Comparison of ENCODE assay signal across 25 mouse cellular contexts in the genomic region with DNA sequence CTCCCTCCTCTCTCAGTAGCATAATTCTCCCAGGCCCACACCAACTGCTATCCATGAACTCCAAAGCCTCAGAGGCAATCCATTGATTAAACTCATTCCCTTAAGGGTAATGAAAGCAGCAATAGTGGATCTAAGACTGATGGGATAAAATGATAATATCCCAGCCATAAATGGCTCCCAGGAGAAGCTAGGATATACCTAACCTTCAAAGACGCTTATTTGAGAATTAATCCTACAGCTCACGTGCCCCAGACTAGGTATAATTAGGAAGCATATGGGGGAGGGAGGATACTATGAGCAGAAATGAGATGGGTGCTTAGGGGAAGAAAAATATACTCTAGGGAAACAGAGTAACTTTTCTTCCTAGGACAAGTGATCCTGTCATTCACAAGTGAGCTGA.
"Had no signal": no experiment of that assay in that cellular context is flagged by ENCODE, and none has a peak within 500 bp of the region (broad histone marks: within the 10 kb centered on the region; RNA-seq: fewer than 3 reads in every experiment).

No protein-coding gene starts in this region.

- H3K9me3 ChIP-seq: heart, embryonic 13.5 days; heart, embryonic 15.5 days; hindbrain, embryonic 13.5 days; hindbrain, embryonic 15.5 days; kidney, embryonic 15.5 days; limb, embryonic 10.5 days; limb, embryonic 12.5 days; liver, embryonic 12.5 days had no signal

- H3K27me3 ChIP-seq: heart, embryonic 13.5 days; heart, embryonic 15.5 days; hindbrain, embryonic 13.5 days; hindbrain, embryonic 15.5 days; kidney, embryonic 15.5 days; limb, embryonic 12.5 days; liver, embryonic 12.5 days had no signal

- DNase-seq: forebrain, postnatal 0 days; gastrocnemius, postnatal 14 days; gastrocnemius, postnatal 36 days; heart, adult 11 months; heart, adult 2 months; heart, postnatal 14 days; heart, postnatal 36 days; kidney, adult 11 months; kidney, adult 2 months; kidney, adult 9 months; kidney, postnatal 14 days; kidney, postnatal 36 days; layer of hippocampus, adult 9-11 months had no signal

- H3K27ac ChIP-seq: heart, adult 2 months; heart, embryonic 13.5 days; heart, embryonic 15.5 days; hindbrain, embryonic 13.5 days; hindbrain, embryonic 15.5 days; kidney, embryonic 15.5 days; kidney, postnatal 0 days; left cerebral cortex, adult 2 months; limb, embryonic 10.5 days; limb, embryonic 12.5 days; liver, embryonic 12.5 days had no signal

- ATAC-seq: forebrain, postnatal 0 days; intestine, embryonic 16.5 days; liver, embryonic 12.5 days had no signal

- H3K9ac ChIP-seq: forebrain, postnatal 0 days; heart, embryonic 13.5 days; heart, embryonic 15.5 days; hindbrain, embryonic 13.5 days; hindbrain, embryonic 15.5 days; kidney, embryonic 15.5 days; limb, embryonic 12.5 days; liver, embryonic 12.5 days had no signal

- H3K36me3 ChIP-seq: heart, embryonic 13.5 days; heart, embryonic 15.5 days; hindbrain, embryonic 13.5 days; hindbrain, embryonic 15.5 days; kidney, embryonic 15.5 days; limb, embryonic 10.5 days; limb, embryonic 12.5 days; liver, embryonic 12.5 days had no signal

- H3K4me3 ChIP-seq: heart, adult 2 months; heart, embryonic 13.5 days; heart, embryonic 15.5 days; hindbrain, embryonic 13.5 days; hindbrain, embryonic 15.5 days; kidney, embryonic 15.5 days; left cerebral cortex, adult 2 months; limb, embryonic 10.5 days; limb, embryonic 12.5 days; liver, embryonic 12.5 days had no signal

- H3K4me1 ChIP-seq: heart, embryonic 13.5 days; heart, embryonic 15.5 days; hindbrain, embryonic 15.5 days; kidney, embryonic 15.5 days; limb, embryonic 10.5 days; limb, embryonic 12.5 days; liver, embryonic 12.5 days had no signal

- H3K4me2 ChIP-seq: heart, embryonic 11.5 days; heart, embryonic 13.5 days; heart, embryonic 15.5 days; hindbrain, embryonic 13.5 days; hindbrain, embryonic 15.5 days; kidney, embryonic 15.5 days; limb, embryonic 12.5 days; liver, embryonic 12.5 days had no signal
